Mouse (Mus musculus): ENCODE data around the gene Itgb5. TPM values are rescaled to one million over a fixed set of nuclear protein-coding genes. Genes with fewer than 3 reads are reported as not detected.

Gene Itgb5
- total RNA-seq, 2 experiments from 2014 or later = 178 to 230 TPM

DNA sequence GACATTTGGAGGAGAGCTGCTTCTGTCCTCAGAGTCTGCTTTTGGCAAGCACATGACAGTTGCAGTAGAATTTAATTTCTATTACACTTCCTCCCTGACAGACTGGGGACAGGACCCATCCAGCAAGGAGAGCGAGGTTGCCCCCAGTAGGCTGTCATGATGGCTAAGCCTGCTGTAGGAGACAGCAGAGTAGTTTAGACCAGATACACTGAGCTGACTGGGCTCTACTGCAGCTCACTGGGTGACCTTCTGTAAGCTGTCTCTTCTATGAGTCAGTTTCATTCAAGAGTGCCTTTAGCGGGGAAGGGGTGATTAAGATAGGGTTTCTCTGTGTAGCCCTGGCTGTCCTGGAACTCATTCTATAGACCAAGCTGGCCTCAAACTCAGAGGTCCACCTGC is 109.7 kb downstream of the Itgb5 start:
- no peak for DNase-seq

DNA sequence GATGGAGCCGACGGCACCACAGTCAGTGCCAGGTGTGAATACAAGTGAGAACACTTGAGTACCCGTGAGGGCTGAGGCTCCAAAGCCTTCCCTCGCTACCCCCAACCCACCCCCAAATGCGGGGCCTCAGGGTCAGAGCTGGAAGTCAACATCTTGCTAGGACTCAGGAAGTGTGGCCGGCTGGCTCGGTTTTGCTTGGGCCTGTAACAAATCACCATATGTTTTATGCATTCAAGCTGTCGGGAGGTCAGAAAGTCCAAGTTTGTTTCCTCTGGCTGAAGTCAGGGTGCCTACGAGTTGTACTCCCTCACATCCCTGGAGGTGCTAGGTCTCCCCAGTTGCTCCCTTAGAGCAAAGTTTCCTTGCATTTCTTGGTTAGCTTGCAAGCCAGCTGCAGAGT is 110.2 kb downstream of the Itgb5 start:
- DNase-seq = no peak

DNA sequence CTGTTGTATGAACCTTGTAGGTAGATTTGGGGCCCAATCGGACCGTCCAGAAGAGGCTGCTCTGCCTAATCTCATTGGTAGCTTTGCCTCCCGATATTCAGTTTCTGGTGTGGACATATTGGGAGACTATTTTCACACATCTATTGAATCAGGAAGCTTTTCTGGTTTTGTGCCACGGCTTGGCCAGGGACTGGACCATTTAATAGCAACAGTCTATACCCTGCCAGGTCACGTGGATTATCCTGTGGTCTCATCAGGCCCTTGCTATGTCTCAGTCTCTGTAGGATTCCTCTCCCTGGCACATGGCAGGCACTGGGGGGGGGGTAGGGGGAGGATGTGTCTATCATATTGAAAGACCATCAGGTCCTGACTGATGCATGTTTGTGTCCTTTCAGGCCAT is 110.6 kb downstream of the Itgb5 start:
- no peak for DNase-seq

DNA sequence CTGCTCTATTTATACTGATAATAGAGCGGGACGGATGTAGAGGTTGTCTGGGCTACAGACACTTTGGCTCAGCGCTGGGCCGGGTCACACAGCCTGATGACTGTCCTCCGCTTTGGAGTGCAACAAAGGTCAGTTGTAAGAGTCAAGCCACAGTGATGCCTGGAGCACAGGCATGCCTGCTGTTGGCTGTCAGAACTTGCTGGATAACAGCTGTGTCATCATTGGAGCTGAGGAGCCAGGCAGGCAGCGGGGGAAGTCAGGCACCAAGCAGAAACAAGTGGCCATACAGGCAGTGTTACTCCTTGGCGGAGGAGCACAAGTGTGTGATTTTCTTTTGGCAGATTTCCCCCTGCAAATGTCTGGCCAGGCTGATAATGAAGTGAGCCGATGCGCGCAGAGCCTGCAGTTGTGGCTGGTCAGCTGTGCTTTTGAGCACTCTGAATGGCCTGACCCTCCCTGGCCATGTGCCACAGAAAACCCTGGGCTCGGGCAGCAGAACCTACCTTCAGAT is 111.9 kb downstream of the Itgb5 start:
- peak; percentile 34 to 46 for DNase-seq

DNA sequence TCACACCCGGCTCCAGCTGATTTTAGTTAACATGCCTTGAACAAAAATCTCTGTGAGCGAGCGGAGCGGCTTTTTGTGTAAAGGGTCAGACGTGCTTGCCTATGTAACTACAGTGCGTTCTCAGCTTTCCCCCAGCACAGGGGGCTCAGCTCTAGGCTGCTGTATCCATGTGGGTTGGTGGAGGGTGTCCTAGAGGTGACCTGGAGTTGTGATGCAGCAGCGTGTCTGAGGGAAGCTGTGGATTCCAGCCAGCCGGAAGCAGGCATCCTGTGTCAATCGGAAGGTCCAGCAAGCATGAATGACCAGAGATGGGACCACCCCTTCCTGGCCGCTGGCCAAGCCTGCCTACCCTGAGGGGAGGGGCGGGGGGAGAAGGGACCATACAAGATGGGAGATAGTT is 112.9 kb downstream of the Itgb5 start:
- peak; percentile 73 to 81 for DNase-seq

DNA sequence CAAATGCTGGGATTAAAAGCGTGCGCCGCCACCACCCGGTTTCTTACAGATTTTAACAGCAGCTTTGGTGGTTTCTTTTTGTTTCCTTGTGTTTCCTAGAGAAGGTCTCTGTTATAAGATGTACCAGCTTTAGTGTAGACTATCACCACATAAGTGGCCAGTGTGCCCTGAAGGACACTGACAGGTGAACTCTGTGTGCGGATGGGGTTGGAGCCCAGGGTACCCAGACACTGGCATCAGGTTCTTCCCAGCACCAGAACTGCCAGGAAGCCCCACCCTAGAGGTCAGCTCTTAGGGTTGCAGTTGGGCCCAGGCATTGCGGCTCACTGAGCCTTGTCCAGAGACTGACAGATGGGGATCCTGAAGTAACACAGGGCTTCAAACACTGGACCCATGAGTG is 113.9 kb downstream of the Itgb5 start:
- no peak for DNase-seq

DNA sequence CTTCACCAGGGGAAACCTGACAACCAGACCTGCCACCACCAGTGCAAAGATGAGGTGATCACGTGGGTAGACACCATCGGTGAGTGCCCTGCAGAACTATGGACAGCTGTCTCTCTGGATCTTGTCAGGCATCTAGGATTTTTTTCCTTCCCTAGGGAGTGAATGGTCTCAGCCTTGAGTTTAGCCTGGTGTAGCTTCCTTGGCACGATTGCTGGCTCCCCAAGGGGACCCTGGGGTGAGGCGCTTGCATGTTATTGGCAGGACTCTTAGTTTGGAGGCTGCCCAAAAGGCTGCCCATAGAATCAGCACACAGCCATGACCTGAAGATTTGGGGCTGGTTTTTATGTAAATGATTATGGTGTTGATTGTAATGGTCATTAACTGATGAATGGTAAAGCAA is 114.7 kb downstream of the Itgb5 start:
- no peak for DNase-seq

DNA sequence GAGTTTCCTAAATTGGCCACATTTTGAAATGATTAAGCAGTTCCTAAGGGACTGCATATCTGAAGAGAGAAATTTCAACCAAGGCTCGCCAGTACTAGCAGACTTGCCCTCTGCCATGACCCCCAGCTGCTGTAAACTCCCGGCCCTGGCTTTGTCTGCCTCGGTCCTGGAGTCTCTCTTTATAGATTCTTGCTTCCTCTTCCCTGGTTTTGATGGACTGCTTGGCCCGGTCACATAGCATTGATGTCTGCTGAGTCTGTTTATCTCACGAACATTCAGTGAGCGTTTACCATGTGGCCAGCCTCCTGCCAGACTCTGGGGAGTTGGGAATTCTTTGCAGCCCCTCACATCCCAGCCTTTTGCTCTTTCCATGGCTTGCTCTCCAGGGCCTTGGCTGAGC is 115.3 kb downstream of the Itgb5 start:
- peak; percentile 35 to 54 for DNase-seq

DNA sequence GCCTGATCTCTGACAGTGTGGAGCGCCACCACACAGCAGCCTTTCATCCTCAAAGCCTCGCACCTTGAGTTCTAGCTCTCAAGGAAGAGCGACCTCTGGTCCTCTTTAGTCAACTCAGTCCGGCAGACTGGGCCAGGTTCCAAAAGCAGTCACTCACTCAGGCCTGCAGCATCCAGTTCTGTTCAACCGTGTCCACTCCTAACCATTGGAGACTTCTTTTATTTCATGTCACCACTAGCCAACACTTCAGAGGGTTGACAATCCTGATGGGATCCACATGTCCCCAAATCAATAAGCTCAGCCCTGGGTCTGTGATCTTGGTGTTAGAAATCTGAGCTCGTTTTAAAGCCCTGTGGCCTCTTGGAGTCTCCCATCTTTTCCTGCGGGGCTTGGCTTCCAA is 116.6 kb downstream of the Itgb5 start:
- no peak for DNase-seq

DNA sequence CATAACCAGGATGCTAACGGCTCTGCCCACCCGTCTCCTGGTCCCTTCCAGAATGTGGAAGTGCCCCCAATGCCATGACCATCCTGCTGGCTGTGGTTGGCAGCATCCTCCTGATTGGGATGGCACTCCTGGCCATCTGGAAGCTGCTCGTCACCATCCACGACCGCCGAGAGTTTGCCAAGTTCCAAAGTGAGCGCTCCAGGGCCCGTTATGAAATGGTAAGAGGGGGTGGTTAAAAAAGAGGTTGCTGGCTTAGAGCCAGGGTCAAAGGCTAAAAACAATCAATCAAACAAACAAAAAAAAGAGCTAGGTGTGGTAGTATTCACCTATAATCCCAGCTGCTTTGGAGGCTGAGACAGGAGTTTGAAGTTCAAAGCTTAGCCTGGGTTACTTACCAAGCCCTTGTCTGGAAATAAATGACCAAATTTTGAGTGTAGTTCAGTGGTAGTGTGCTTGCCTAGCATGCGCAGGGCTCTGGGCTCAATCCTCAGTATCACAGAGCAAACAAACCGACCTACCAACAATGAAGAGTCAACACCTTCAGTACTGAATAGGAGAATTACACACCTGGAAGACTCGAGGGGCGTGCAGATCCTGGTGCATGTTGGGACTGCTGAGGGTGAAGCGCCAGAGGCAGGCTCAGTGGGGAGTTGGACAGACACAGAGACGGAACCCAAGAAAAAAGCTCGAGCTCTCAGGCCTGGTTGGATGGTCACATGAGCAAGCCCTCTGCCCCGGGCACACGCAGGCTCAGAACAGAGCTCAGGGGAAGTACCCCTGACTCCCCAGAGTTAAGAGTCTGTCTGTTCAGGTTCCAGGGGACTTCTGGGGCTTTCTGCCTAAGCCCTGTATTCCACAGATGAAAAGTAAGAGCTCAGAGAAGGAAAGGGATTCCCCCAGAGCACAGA is 118.5 kb downstream of the Itgb5 start:
- no peak for DNase-seq

DNA sequence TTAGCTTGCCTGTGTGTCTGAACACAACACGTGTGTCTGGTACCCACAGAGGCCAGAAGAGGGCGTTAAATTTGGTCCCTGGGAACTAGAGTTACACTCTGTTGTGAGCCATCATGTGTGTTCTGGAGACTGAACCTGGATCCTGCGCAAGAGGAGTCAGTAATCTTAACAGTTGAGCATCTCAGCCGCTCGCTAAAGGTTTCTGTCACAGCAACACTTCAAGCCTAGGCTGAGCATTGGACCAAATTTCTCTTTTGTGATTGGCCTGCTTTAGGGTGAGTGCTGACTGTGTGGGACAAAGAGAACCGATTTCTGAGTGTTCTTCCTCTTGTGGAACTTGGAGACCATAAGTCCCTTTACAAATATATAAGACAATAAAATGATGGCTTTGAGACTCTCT is 120.9 kb downstream of the Itgb5 start:
- no peak for DNase-seq

DNA sequence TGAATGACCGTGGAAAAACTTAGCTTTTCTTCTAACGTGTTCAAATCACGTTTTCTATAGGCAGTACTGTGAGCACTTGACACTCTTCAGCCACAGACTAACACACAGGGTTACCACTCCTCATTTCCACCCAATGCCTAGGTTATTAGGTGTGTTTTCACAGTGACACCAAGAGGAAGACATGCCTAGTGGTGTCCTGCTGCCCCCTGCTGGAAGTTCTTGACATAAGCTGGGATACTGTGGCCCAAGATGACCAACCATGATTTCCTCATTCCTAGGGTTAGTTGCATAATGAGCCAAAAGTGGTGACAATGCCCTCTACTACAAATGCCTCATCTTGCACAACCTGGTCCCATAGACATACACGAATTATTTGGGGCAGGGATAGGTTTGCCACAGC is 121.4 kb downstream of the Itgb5 start:
- DNase-seq = peak; percentile 90 to 93

DNA sequence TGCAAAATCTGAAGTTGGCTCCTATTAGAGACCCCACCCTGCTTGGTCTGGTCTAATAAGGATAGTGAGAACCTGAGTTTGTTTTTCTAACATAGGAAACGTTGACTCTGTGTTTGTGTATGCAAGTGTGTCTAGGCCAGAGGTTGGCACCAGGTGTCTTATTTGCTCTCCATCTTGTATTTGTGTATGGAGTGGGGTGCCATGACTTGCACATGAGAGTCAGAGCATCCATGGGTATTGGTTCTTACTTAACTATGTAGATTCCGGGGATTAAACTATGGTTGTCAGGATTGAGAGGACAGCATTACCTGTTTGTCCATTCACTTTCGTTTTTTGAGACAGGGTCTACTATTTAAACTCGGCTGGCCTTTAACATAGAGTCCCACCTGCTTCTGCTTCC is 123.5 kb downstream of the Itgb5 start:
- no peak for DNase-seq

DNA sequence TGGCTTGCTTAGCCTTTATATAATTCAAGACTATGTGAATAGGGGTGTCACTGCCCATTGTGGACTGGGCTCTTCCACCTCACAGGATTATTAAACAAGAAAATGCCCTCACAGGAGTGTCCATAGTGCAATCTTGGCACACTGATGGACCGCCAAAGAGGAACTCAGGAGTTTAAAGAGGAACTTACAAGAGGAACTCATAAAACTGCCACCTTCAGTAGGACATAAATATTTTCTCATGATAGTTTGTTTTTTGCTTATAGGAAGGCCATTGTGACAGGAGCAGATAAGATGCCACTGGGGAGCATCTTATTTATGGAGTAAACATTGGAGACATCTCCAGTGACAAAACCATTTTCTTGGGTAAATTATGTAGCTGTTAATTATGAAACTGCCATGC is 125.3 kb downstream of the Itgb5 start:
- no peak for DNase-seq

DNA sequence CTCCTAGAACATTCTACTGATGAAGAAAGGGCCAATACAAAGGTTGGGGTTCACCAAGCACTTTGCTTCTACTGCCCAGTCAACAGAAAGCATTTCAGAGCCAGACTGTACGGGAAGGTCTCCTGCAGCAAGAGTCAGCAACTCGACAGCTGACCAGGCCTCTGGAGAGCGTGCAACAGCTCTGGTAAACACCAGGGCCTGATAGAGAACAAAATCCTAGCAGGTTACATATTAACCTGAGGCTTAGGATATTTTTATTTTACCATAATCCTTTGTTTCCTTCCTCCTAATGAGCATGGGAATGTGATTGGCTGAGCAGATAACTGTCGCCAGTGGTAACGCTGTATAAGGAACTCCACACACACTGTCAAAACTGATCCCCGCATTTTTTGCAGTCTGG is 134.0 kb downstream of the Itgb5 start:
- no peak for DNase-seq

DNA sequence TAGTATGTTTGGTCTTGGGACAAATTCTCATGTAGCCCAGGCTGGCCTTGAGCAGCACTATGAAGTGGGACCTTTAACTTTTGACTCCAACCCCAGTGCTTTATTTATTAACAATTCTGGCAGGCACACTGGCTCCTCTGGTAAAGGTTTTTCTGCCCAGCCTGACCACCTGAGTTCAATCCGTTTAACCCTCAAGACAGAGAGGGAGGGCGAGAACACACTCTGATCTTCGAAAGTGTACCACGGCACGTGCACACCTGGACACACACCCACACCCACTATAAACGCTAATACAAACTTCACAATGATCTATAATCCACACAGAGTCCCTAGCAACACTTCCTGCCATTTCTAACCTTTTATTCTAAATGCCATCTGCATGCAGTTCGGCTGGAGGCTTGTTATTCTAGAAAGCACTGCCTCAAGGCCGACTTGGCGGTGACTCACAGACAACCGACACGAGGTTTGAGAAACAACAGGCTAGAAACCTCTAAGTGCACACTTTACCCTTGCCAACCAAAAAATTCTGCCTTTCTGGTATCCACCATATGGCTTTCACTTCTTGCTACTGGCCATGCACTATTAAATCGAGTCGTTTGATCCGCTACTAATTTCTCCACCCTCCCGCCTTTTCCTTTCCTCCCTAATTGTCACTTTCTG is 136.5 kb downstream of the Itgb5 start:
- DNase-seq = peak; percentile 68 to 80

DNA sequence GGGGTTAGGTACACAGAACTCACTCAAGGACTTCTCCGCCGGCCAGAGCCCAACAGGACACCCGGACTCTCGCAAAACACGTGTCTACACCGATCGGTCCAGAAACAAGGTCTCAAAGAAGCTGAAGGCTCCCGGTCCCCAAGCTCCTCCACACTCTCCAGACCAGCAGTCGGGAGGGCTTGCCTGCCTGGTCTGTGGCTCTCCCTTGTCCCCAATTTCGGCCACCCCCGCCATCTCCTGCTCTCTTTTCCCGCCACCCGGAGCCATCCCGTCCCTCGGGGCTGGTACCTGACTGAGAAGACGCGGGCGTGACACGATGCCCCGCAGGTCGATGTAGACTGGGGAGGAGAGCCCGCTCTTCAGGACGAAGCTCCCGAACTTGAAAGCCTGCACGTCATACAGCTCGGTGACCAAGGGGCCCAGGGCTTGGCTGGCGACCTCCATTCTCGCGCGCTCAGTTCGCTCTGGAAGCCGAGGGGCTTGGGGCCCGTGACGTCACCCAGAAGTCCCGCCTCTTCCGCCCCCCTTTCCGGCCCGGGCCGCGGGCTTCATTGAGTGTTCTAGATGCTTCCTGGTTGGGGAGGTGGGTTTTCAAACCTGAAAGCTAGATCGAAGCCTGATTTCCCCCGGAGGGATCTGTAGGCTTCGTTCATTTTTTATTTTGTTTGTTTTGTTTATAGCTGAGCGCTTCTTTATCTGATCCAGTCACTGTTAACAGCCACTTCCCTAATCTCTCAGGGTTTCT is 137.2 kb downstream of the Itgb5 start, which contains the start of gene Umps:
Umps (minus strand) TSS at position 501 of the 745 bp plus-strand sequence.
- DNase-seq = peak; percentile 84 to 91

DNA sequence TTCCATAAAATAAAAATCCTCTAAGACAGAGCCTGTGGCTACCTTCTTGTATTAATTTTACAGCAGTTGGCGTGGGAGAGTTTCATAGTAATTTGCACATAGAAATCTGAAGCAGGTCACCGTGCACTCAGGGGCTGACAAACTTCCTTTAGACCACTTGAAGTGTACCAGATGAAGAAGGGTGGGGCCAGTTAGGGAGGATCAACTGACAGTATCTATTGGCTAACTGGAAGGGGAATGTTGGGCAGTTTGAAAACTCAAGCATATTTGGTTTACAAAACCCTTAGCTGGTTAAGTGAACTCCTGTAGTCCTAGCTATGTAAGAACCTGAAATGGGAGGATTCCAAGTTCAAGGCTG is 137.8 kb downstream of the Itgb5 start:
- DNase-seq = no peak

DNA sequence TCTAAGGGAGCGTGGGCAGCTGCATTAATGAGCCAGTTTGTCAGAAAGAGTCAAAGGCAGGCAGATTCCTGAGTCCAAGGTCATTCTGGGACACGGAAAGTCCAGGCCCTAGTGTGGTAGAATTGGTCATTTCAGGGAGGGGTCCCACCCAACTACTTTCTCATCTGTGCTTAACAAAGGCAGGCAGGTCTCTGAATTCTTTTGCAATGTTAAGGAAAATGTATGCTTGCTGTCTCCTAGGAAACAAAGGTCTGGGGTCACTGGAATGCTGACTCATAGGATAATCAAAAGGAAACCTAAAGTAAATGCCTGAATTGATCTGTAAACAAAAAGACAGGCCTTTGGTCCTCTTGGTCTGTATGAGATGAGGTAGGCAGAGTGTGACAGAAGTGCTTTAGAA is 150.4 kb downstream of the Itgb5 start:
- no peak for DNase-seq

DNA sequence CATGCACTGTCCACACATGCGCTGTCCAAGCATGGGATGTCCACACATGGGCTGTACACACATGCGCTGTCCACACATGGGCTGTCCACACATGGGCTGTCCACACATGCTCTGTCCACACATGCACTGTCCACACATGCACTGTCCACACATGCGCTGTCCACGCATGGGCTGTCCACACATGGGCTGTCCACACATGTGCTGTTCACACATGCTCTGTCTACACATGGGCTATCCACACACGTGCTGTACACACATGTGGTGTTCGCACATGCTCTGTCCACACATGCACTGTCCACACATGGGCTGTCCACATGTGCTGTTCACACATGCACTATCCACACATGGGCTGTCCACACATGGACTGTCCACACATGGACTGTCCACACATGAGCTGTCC is 154.2 kb downstream of the Itgb5 start:
- no peak for DNase-seq

DNA sequence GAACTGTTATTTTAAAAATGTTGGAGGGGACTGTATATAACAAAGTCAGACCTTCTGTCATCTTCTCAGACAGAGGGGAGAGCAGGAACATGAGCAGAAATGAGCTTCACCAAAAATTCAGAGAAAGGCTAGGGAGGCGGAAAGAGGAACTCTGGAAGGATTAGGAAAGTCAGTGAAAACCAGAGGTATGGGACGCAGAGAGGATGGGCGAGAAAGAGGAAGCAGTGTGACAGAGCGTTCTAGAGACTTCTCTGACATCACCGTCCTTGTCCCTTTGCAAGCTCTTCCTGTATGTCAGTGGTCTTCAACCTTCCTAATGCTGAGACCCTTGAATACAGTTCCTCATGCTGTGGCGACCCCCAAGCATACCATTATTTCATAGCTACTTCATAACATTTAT is 155.9 kb downstream of the Itgb5 start:
- DNase-seq = no peak

DNA sequence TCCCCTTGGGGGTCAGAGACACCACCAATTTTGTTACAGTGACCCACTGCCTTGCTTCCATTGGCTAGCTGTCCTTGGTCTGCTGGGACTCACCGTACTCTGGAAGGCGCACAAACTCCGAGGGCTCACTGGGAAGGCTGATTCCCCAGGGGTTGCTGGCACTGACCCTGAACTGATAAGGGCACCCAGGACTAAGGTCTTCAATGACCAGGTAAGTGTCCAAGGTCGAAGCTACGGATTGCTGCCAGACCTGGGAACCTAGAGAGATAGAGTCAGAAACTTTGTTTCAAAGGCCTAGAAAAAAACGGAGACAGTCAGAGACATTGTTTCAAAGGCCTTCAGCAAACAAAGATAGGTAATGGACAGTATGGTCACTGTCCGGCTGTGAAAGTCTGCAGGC is 157.5 kb downstream of the Itgb5 start:
- DNase-seq = no peak
